Mouse (Mus musculus): ENCODE data around the gene Dennd4a. TPM values are rescaled to one million over a fixed set of nuclear protein-coding genes. Genes with fewer than 3 reads are reported as not detected.

The Dennd4a gene
- total RNA-seq, 2 experiments from 2014 or later = 5.7 to 7.9 TPM

- DNase-seq = peak in 1 of 2 experiments; percentile 50
Measured at GRCm38 (mm10) chr9:64790673-64791660, 20.2 kb upstream of the Dennd4a start.

GRCm38 (mm10) chr9:64791676-64792075 lies 19.5 kb upstream of the Dennd4a start:
- DNase-seq = no peak

- DNase-seq = no peak
Measured at GRCm38 (mm10) chr9:64792379-64793274, 18.5 kb upstream of the Dennd4a start.

- no peak for DNase-seq
Measured at GRCm38 (mm10) chr9:64793275-64793590, 17.9 kb upstream of the Dennd4a start.

- no peak for DNase-seq
Measured at GRCm38 (mm10) chr9:64793794-64794193, 17.3 kb upstream of the Dennd4a start.

GRCm38 (mm10) chr9:64794448-64795420 lies 16.4 kb upstream of the Dennd4a start:
- no peak for DNase-seq

GRCm38 (mm10) chr9:64795846-64796615 lies 15.1 kb upstream of the Dennd4a start:
- no peak for DNase-seq

- DNase-seq = no peak
Measured at GRCm38 (mm10) chr9:64797392-64797791, 13.7 kb upstream of the Dennd4a start.

GRCm38 (mm10) chr9:64798099-64798498 lies 13.0 kb upstream of the Dennd4a start:
- no peak for DNase-seq

GRCm38 (mm10) chr9:64798859-64799258 lies 12.3 kb upstream of the Dennd4a start:
- DNase-seq = no peak

GRCm38 (mm10) chr9:64799504-64799903 lies 11.6 kb upstream of the Dennd4a start:
- no peak for DNase-seq

- no peak for DNase-seq
Measured at GRCm38 (mm10) chr9:64802561-64802960, 8.6 kb upstream of the Dennd4a start.

- no peak for DNase-seq
Measured at GRCm38 (mm10) chr9:64803373-64804214, 7.5 kb upstream of the Dennd4a start.

- no peak for DNase-seq
Measured at GRCm38 (mm10) chr9:64805875-64806274, 5.3 kb upstream of the Dennd4a start.

- DNase-seq = peak; percentile 28 to 58
Measured at GRCm38 (mm10) chr9:64806335-64807060, 4.6 kb upstream of the Dennd4a start.

GRCm38 (mm10) chr9:64807061-64807808 lies 3.9 kb upstream of the Dennd4a start:
- peak; percentile 61 to 63 for DNase-seq

- no peak for DNase-seq
Measured at GRCm38 (mm10) chr9:64809851-64810250, 1.3 kb upstream of the Dennd4a start.
